ENCODE assay signal across 8 mouse cellular contexts in the genomic region with DNA sequence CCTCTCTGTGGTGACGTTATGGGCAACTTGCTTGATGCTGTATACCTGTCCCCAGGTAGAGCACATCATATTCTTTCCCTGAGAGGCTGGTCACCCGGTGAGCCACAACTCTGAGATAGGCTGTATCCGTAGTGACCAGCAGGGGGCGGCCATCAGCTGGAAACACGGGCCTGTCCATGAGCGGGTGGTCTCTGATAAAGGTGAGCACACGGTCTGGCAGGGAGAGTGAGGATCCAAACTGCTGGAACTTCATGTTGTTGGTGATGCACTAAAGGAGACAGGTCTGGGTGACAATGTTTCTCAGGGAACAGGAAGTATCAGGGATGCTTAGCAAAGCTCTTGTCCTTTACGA. TPM values are rescaled to one million over a fixed set of nuclear protein-coding genes. Genes with fewer than 3 reads are reported as not detected.
DNase-seq lines count a peak whose midpoint lies in the region.

No protein-coding gene starts in this region.

- peak; percentile 56 to 69 for DNase-seq in left cerebral cortex, adult 18-20 months (ENCODE audit: low spot score in 2 of 2)
- DNase-seq in left cerebral cortex, adult 11 months (ENCODE audit: low spot score) = no peak
- peak; percentile 62 for DNase-seq in adrenal gland, postnatal 25 days
- DNase-seq in gastrocnemius, postnatal 10 days = peak; percentile 63
- peak; percentile 45 for DNase-seq in kidney, postnatal 14 days
- DNase-seq in lung, postnatal 14 days = peak; percentile 66
- peak; percentile 50 to 67 for DNase-seq in right cerebral cortex, adult 2 months (ENCODE audit: low spot score in 2 of 2)
- no peak for DNase-seq in cerebellum, adult 9-11 months

RNA-seq across cellular contexts. Expression of a gene that starts 21.8 kb away (rescaled TPM):
- total RNA-seq in left cerebral cortex, adult 18-20 months (2021) = 10 to 100 TPM; 37.8 to 41.2 TPM
- 1.00 and 1.4 TPM in 2 replicates for total RNA-seq in adrenal gland, postnatal 25 days (2021)
- total RNA-seq in gastrocnemius, postnatal 10 days (2021) = under 1 TPM; 0.47 to 0.49 TPM

RNA-seq across cellular contexts. Expression of a gene that starts 28.9 kb away (rescaled TPM):
- total RNA-seq in left cerebral cortex, adult 18-20 months (2021) = not detected
- not detected in 2 replicates for total RNA-seq in adrenal gland, postnatal 25 days (2021)
- under 1 TPM in 1 of 2 experiments, not detected in 1; 0.49 TPM for total RNA-seq in gastrocnemius, postnatal 10 days (2021)

Comparison
In these comparisons a context has a peak if more than half of its experiments do, and no peak if none do; other contexts are left out.
1. DNase-seq: peak in left cerebral cortex, adult 18-20 months (2 of 2), adrenal gland, postnatal 25 days (single experiment), gastrocnemius, postnatal 10 days (single experiment), kidney, postnatal 14 days (single experiment), lung, postnatal 14 days (single experiment) and right cerebral cortex, adult 2 months (2 of 2); none in left cerebral cortex, adult 11 months (single experiment) and cerebellum, adult 9-11 months (single experiment).
2. RNA of a gene that starts 21.8 kb away (total RNA-seq): 37.8 to 41.2 TPM in left cerebral cortex, adult 18-20 months; 1.00 to 1.4 TPM in adrenal gland, postnatal 25 days and 0.47 to 0.49 TPM in gastrocnemius, postnatal 10 days; every median in the first group is over 10 times any median in the second.